In genomic region chr11:12384826-12385225, GRCm38 (mm10) we compare ENCODE assay signal across 9 mouse cellular contexts.
A peak's percentile ranks its signal among the peaks of the same experiment; 100 is the strongest.
DNase-seq lines count a peak whose midpoint lies in the region; ATAC-seq and TF ChIP-seq lines count a peak whose summit lies in the region.
"Had no signal": no experiment of that assay in that cellular context is flagged by ENCODE, and none has a peak within 500 bp of the region (broad histone marks: within the 10 kb centered on the region; RNA-seq: fewer than 3 reads in every experiment).

No protein-coding gene starts in this region.

- no peak for TF ChIP-seq POLR2A in heart, adult 2 months (IDR thresholded peaks at IDR 0.05; ENCODE audit: insufficient read depth, low read depth, low read length)

- intact Hi-C loops in heart, adult 2 months (cut with DNase I) = no loop called here

- no peak overlapping the region for H3K9ac ChIP-seq in heart, adult 2 months (ENCODE audit: low read depth, low read length)
- H3K9ac ChIP-seq in heart, embryonic 11.5 days (ENCODE audit: low read depth, low read length) = no peak overlapping the region
- H3K9ac ChIP-seq in intestine, embryonic 16.5 days (ENCODE audit: low read depth, low read length) = no peak overlapping the region
- H3K9ac ChIP-seq: embryonic facial prominence, embryonic 12.5 days had no signal

- no peaks in the 10 kb centered on the region for H3K9me3 ChIP-seq in heart, embryonic 11.5 days (replicated peaks; ENCODE audit: control insufficient read depth, low read length)
- H3K9me3 ChIP-seq in intestine, embryonic 16.5 days (ENCODE audit: control insufficient read depth, low read length) = no peaks in the 10 kb centered on the region
- H3K9me3 ChIP-seq: embryonic facial prominence, embryonic 12.5 days had no signal

- H3K27me3 ChIP-seq in heart, adult 2 months (ENCODE audit: control insufficient read depth, insufficient read depth, low read length) = no peaks in the 10 kb centered on the region
- H3K27me3 ChIP-seq in heart, embryonic 11.5 days (ENCODE audit: control insufficient read depth, insufficient read depth, low read length) = no peaks in the 10 kb centered on the region
- H3K27me3 ChIP-seq in intestine, embryonic 16.5 days (replicated peaks; ENCODE audit: control insufficient read depth, insufficient read depth, low read length) = no peaks in the 10 kb centered on the region
- H3K27me3 ChIP-seq: embryonic facial prominence, embryonic 12.5 days had no signal

- no peak for ATAC-seq in heart, embryonic 11.5 days (replicated peaks; ENCODE audit: insufficient number of reproducible peaks, low FRiP score, low TSS enrichment)
- peak; percentile 58; the same call in 1 of the 2 replicates for ATAC-seq in intestine, embryonic 16.5 days

- H3K4me3 ChIP-seq in heart, adult 2 months = no peak overlapping the region
- H3K4me3 ChIP-seq in heart, embryonic 11.5 days (ENCODE audit: low read depth, low read length) = no peak overlapping the region
- H3K4me3 ChIP-seq in intestine, embryonic 16.5 days (ENCODE audit: low read length) = no peak overlapping the region
- H3K4me3 ChIP-seq: embryonic facial prominence, embryonic 12.5 days had no signal

- 15% methylated on average over 2 of the region's 2 CpGs for WGBS in heart, adult 2 months
- 58% methylated on average over 2 of the region's 2 CpGs for WGBS in heart, embryonic 11.5 days (ENCODE audit: insufficient replicate concordance)
- 53% methylated on average over 2 of the region's 2 CpGs for WGBS in intestine, embryonic 16.5 days

- no peak overlapping the region for H3K27ac ChIP-seq in heart, adult 2 months
- H3K27ac ChIP-seq in heart, embryonic 11.5 days (ENCODE audit: low read depth, low read length) = no peak overlapping the region
- no peak overlapping the region for H3K27ac ChIP-seq in intestine, embryonic 16.5 days (ENCODE audit: low read length)
- H3K27ac ChIP-seq: embryonic facial prominence, embryonic 12.5 days had no signal

- H3K4me1 ChIP-seq in heart, adult 2 months (ENCODE audit: control insufficient read depth, insufficient read depth, low read length) = peaks cover 8% of the 10 kb centered on the region
- H3K4me1 ChIP-seq in heart, embryonic 11.5 days (ENCODE audit: control insufficient read depth, insufficient read depth, low read length) = peaks cover 11% of the 10 kb centered on the region
- H3K4me1 ChIP-seq in intestine, embryonic 16.5 days (ENCODE audit: control insufficient read depth, insufficient read depth, low read length) = peaks cover 2% of the 10 kb centered on the region; the same call in 1 of the 2 replicates
- H3K4me1 ChIP-seq: embryonic facial prominence, embryonic 12.5 days had no signal

- H3K4me2 ChIP-seq in heart, embryonic 11.5 days = no peak overlapping the region
- H3K4me2 ChIP-seq in intestine, embryonic 16.5 days (ENCODE audit: low read depth, low read length) = no peak overlapping the region
- H3K4me2 ChIP-seq: embryonic facial prominence, embryonic 12.5 days had no signal

- TF ChIP-seq EP300 in heart, adult 2 months (IDR thresholded peaks at IDR 0.05; ENCODE audit: insufficient read depth, low read depth, low read length) = no peak

- H3K79me2 ChIP-seq in heart, adult 2 months (replicated peaks; ENCODE audit: control insufficient read depth, insufficient read depth, low read length) = no peaks in the 10 kb centered on the region

- no peak for TF ChIP-seq CTCF in heart, adult 2 months (IDR thresholded peaks at IDR 0.05)

- DNase-seq in heart, adult 2 months = peak; percentile 33 to 56
- DNase-seq in right cerebral cortex, adult 18-20 months = peak; percentile 50
- DNase-seq in right cerebral cortex, postnatal 25 days = no peak
- DNase-seq in embryo, embryonic 10 days (ENCODE audit: low spot score) = no peak
- no peak for DNase-seq in spleen, adult 12 weeks (ENCODE audit: low spot score)
- DNase-seq in kidney, adult 11 months = no peak

- peaks cover 7% of the 10 kb centered on the region for H3K36me3 ChIP-seq in heart, adult 2 months (ENCODE audit: control insufficient read depth, insufficient read depth, low read length)
- H3K36me3 ChIP-seq in heart, embryonic 11.5 days (ENCODE audit: control insufficient read depth, insufficient read depth, low read length) = no peaks in the 10 kb centered on the region
- H3K36me3 ChIP-seq in intestine, embryonic 16.5 days (ENCODE audit: control insufficient read depth, insufficient read depth, low read length) = no peaks in the 10 kb centered on the region
- H3K36me3 ChIP-seq: embryonic facial prominence, embryonic 12.5 days had no signal

Comparison
In these comparisons a context has a peak if more than half of its experiments do, and no peak if none do; other contexts are left out.
1. DNase-seq: peak in heart, adult 2 months (2 of 2) and right cerebral cortex, adult 18-20 months (single experiment); none in right cerebral cortex, postnatal 25 days (single experiment), embryo, embryonic 10 days (single experiment), spleen, adult 12 weeks (single experiment) and kidney, adult 11 months (single experiment).